Mouse (Mus musculus) bone marrow macrophage, adult 2 months (primary cell): ENCODE results near the gene Ank3.

ENCODE experiments used
- CTCF ChIP-seq: IDR thresholded peaks from 2 replicates; pipeline ENCODE4 v1.5.1; 2012; ENCODE audit warnings: low read depth, mild to moderate bottlenecking, low read length, moderate library complexity
- POLR2A ChIP-seq: IDR thresholded peaks from 2 replicates; pipeline ENCODE4 v1.6.1; 2012; ENCODE audit warnings: mild to moderate bottlenecking, low read depth, low read length, borderline replicate concordance

- TF ChIP-seq POLR2A (no peak), CTCF (no peak)
Observed at GRCm38 (mm10) chr10:69579585-69579984, 181.0 kb downstream of the Ank3 start.
